Mouse (Mus musculus): ENCODE data around the gene Esrrg. TPM values are rescaled to one million over a fixed set of nuclear protein-coding genes. Genes with fewer than 3 reads are reported as not detected.

Esrrg gene
- total RNA-seq, 2 experiments from 2014 or later = 35.6 to 36.4 TPM

DNA sequence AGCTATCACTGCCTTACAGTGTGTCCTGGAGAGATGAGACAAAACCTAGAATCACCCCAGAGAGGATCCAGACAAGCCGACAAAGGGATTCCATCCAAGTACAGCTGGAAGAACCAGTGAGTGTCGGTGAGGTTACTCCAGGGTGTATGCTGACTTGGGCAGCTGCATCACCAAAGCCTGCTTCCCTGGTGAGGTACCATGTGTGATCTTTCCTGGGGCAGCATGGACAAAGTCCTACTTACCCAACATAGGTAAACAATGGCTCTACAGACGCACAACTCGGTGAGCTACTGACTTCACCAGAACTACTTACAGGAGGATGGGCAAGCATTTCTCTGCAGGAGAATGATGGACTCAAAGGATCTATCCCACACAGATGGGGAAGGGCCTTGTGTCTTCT is 280.5 kb downstream of the Esrrg start:
- intact Hi-C loops (cut with DNase I) = no loop called here
- no peak for DNase-seq

DNA sequence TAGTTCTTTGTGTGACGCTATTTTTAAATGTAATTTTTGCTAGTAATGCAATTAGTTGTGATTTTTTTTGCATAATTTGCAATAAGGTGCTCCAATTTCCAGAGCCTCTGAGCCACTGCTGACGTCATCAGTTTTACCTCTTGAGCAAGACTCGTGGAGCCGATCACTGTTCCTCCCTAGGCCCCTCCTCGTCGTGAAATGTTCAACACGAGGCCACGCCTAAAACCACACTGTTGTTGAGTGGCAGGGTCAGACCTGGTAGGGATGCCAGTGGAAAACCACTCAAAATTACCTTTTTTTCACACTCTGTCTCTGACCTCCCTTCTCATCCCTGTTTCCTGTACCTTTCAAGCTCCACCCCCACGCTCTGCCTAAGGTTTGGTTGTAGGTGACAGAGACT is 282.7 kb downstream of the Esrrg start:
- intact Hi-C loops (cut with DNase I) = no loop called here
- no peak for DNase-seq

DNA sequence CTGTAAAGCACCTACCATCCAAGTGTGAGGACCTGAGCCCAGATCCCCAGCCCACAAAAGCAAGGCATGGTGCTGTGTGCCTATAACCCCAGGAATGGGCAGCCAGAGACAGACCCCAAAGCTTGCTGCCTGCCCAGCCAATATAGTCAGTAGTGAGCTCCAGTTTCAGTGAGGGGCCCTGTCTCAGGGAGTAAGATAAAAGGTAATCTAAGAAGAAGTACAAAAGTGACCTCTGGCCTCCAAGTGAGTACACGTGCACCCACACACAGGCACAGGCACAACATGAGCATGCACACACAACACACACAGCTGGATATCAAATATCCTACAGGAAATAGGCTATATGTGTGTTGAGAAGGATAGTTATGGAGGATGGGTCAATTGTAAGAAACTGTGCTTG is 286.9 kb downstream of the Esrrg start:
- no peak for DNase-seq
- intact Hi-C loops (cut with DNase I) = no loop called here

GRCm38 (mm10) chr1:187896291-187896690 is 287.7 kb downstream of the Esrrg start:
- intact Hi-C loops (cut with DNase I) = no loop called here
- no peak for DNase-seq

DNA sequence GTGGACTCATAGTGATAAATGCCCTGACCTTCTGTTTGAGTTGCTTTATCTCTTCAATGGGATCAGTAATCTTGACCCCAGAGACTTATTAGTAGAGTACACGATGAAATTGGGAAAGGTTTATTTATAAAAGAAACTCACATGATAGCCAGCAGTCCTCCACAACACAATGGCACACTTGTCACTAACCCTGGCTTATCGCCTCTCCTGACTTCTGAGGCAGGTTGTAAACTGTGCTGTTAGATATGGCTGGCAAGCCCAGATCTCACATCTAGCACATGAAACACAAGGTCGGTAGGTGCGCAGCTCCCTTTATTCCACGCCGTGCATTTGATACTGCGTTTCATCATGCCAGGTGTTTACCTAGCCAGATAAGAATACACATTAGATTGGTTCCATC is 288.3 kb downstream of the Esrrg start:
- no peak for DNase-seq
- intact Hi-C loops (cut with DNase I) = no loop called here

GRCm38 (mm10) chr1:187899541-187899940 is 290.9 kb downstream of the Esrrg start:
- no peak for DNase-seq
- intact Hi-C loops (cut with DNase I) = no loop called here

GRCm38 (mm10) chr1:187900756-187901155 is 292.2 kb downstream of the Esrrg start:
- intact Hi-C loops (cut with DNase I) = no loop called here
- DNase-seq = no peak

- no peak for DNase-seq
- intact Hi-C loops (cut with DNase I) = no loop called here
Measured at GRCm38 (mm10) chr1:187902176-187902575, 293.6 kb downstream of the Esrrg start.

GRCm38 (mm10) chr1:187904731-187905130 is 296.1 kb downstream of the Esrrg start:
- intact Hi-C loops (cut with DNase I) = no loop called here

DNA sequence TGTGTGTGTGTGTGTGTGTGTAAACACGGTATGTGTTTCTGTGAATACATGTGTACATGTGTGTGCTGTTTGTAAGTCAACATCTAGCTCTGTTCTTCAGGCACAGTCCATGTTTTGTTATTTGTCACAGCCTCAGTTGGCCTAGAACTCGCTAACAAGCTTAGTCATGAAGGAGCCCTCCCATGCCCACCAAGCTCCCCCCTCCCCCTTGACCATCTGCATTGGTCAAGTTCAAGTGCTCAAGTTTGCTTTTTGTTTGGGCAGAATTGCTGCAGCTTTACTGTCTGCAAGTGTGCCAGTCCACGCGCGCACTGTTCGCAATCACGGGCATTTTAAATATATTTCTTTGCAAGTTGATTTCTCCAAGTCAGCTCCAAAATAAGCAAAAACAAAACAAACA is 298.8 kb downstream of the Esrrg start:
- intact Hi-C loops (cut with DNase I) = no loop called here
- DNase-seq = no peak

More at GRCm38 (mm10) chr1:187904731-187905130, 296.1 kb downstream of the Esrrg start:
- no peak for DNase-seq

DNA sequence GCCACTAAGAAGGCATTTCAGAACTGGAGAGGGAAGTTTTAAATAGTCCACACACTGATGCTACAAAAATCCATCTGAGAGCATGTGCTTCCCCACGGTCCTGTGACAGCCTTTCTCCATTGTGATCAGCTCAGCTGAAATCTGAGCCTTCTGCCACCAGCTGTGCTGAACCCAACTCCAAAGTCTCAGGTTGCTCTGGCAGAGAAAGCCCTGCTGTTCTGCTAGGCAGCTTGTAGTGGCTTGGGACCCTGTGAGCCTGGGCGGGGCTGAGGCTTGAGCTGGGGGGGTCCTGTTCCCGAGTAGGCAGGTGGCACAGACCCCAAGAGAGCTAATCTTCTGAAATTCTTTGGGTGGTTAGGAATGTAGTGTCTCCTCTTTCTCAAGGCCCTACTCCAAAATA is 299.3 kb downstream of the Esrrg start:
- peak in 1 of 2 experiments; percentile 3 for DNase-seq
- intact Hi-C loops (cut with DNase I) = no loop called here

DNA sequence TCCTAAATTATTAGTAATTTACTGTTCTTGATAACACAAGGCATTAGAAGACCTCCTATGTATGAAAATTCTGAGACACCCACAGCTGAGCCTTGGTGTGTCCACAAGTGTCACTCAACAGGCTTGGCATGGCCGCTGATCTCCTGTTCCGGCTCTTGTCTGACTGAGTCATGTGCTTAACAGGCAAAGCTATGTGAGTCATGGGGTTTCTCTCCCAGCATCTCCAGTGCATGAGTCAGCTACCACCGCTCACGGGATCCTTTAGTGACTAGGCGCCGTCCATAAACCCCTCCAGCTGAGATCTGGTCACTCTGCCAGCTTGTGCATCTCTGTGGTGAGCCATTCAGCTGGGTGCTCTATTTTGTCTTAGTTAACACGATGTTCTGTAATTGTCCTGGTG is 302.1 kb downstream of the Esrrg start:
- intact Hi-C loops (cut with DNase I) = no loop called here
- DNase-seq = peak; percentile 39 to 53

DNA sequence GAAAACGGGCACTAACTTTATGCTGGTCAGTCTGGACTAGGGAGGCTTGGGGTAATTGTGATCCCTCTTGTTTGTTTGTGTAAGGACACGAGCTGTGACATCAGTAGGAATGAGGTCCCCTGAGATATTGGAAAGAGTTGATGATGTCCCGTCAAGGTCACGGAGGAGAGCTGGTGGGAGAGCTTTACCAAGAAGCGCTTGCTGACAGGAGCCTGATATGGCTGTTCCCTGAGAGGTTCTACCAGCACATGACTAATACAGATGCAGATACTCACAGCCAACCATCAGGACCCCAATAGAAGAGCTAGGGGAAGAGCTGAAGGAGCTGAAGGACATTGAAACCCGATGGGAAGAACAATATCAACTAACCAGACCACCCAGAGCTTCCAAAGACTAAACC is 302.6 kb downstream of the Esrrg start:
- intact Hi-C loops (cut with DNase I) = no loop called here
- DNase-seq = no peak

- no peak for DNase-seq
- intact Hi-C loops (cut with DNase I) = no loop called here
Measured at GRCm38 (mm10) chr1:187918303-187918702, 309.7 kb downstream of the Esrrg start.

- DNase-seq = no peak
- intact Hi-C loops (cut with DNase I) = no loop called here
Measured at GRCm38 (mm10) chr1:187918939-187919338, 310.3 kb downstream of the Esrrg start.

GRCm38 (mm10) chr1:187920156-187920777 is 311.7 kb downstream of the Esrrg start:
- intact Hi-C loops (cut with DNase I) = no loop called here
- DNase-seq = no peak

GRCm38 (mm10) chr1:187931146-187931545 is 322.6 kb downstream of the Esrrg start:
- no peak for DNase-seq
- intact Hi-C loops (cut with DNase I) = no loop called here

DNA sequence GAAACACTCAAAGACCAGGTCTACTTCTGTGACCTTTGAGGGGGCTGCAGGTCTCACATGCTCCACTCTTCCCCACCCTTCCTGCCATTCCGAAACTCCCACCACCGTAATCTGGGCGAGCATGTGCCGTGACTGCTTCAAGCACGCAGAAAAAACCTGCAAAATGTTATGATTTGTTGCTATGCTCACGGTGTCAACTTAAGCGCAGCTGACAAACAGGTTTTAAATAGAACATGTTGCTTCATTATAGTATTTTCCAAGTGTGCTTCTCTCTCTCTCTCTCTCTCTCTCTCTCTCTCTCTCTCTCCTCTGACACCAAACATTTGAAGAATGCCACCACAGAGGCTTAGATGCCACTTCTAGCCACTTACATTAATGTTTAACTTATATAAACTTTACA is 330.1 kb downstream of the Esrrg start:
- intact Hi-C loops (cut with DNase I) = no loop called here
- peak in 1 of 2 experiments; percentile 21 for DNase-seq

GRCm38 (mm10) chr1:187939078-187939477 is 330.5 kb downstream of the Esrrg start:
- DNase-seq = peak in 1 of 2 experiments; percentile 38
- intact Hi-C loops (cut with DNase I) = no loop called here

DNA sequence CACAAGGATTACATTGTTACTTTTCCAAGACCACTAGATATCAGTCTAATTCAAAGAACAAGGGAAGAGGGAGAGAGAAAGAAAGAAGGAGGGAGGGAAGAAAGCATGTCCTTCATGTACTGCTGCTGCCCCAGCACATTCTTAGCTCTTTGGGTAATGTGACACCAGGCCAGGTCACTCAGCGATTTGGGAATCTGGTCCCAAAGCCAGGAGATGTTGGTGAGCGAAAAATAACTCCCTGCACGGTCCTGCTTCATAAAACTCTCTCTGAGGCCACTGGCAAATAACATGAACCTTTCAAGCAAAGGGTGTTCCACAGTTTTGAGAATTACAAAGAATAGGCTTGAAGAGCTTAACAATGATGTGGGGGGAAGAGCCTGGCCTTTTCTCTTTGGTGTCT is 342.9 kb downstream of the Esrrg start:
- DNase-seq = peak in 1 of 2 experiments; percentile 28
- intact Hi-C loops (cut with DNase I) = no loop called here

GRCm38 (mm10) chr1:187956702-187957101 is 348.1 kb downstream of the Esrrg start:
- intact Hi-C loops (cut with DNase I) = no loop called here
- DNase-seq = no peak

DNA sequence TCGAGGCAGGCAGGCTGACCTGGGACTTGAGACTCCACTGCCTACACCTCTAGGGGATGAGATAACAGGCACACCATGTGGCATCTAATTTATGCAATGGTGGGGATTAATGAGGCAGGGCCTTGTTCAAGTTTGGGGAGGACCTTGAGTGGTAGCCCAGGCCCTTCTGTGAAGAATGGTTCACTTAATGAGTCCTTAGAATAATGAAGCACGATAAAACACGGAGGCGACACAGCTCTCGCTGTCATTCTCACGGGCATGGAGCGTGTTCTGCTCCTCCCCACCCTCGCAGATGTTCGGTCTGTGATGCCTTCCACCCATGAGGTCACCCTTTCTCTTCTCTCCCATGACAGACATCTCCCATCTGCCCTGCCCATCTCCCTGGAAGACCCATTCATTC is 350.6 kb downstream of the Esrrg start:
- intact Hi-C loops (cut with DNase I) = no loop called here

DNA sequence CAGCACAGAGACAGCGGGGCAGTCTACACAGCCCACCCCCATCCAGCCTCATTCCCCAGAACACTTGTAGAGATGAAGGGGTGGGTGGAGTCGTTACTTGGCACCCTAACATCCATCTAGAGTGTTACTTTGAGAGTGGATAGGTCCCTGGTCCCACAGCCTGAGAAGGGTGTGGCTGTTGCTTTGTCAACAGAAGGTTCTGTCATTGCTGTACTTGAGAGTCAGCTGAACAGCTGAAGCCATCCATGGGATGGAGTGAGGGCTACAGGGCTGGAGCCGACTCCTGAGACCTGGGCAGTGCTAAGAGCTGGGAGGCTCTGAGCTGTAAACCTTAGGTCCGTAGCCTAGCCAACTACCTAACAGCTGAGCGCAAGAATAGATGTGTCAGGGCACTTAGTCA is 352.9 kb downstream of the Esrrg start:
- DNase-seq = no peak
- intact Hi-C loops (cut with DNase I) = no loop called here

More for the DNA sequence above, 350.6 kb downstream of the Esrrg start:
- DNase-seq = no peak

Measured in heart, postnatal 14 days (tissue).